Mouse (Mus musculus) CH12.LX (cell line): ENCODE results near the gene Ccdc6. TPM values are rescaled to one million over a fixed set of nuclear protein-coding genes. Genes with fewer than 3 reads are reported as not detected.

Experiments
- DNase-seq: peaks from one replicate; pipeline ENCODE4 v3.0.0-alpha.2; 2013; ENCODE audit errors: extremely low read depth
- H3K27ac ChIP-seq: 2 replicates; pipeline ENCODE4 v1.5.1; 2012; ENCODE audit warnings: low read depth, mild to moderate bottlenecking, control low read depth, moderate library complexity; ENCODE audit not compliant: insufficient read depth
- H3K27me3 ChIP-seq: replicated peaks from 2 replicates; pipeline ENCODE3; 2012; ENCODE audit warnings: inconsistent platforms
- H3K36me3 ChIP-seq, 2 experiments: replicated peaks in 1 of 2; 2 replicates each; pipeline versions ENCODE3 to v1.6.1; 2012; ENCODE audit warnings: inconsistent platforms in 1 of 2, low read length in 1 of 2, mild to moderate bottlenecking in 1 of 2, mixed read lengths in 1 of 2, moderate library complexity in 1 of 2; ENCODE audit not compliant: control insufficient read depth in 1 of 2, insufficient read depth in 1 of 2
- H3K4me1 ChIP-seq, 2 experiments: 2 replicates each; pipeline ENCODE4 v1.6.1; 2012; ENCODE audit warnings: inconsistent platforms in 1 of 2, moderate library complexity in 1 of 2; ENCODE audit not compliant: insufficient read depth in 2 of 2, control insufficient read depth in 1 of 2
- H3K4me2 ChIP-seq: 2 replicates; pipeline ENCODE4 v1.6.1; 2012; ENCODE audit warnings: low read depth, mild to moderate bottlenecking, control low read depth; ENCODE audit not compliant: poor library complexity, insufficient read depth, severe bottlenecking
- H3K4me3 ChIP-seq, 3 experiments: fragments of 150-350 bp in 1 of 3; sonication (generic) in 1 of 3; replicated peaks in 1 of 3; 2 replicates each; pipeline versions ENCODE3 to v1.5.1; 2011 to 2012; ENCODE audit warnings: low read depth in 2 of 3, low read length in 2 of 3, mild to moderate bottlenecking in 2 of 3, moderate library complexity in 2 of 3, control low read depth in 1 of 3, improper control_type of control experiment in 1 of 3, inconsistent platforms in 1 of 3, mixed read lengths in 1 of 3; ENCODE audit not compliant: poor library complexity in 1 of 3
- H3K79me2 ChIP-seq: replicated peaks from 2 replicates; pipeline ENCODE4 v1.6.1; 2012; ENCODE audit warnings: mild to moderate bottlenecking, moderate library complexity; ENCODE audit not compliant: control insufficient read depth, poor library complexity, insufficient read depth, severe bottlenecking; ENCODE audit errors: extremely low read depth
- H3K9ac ChIP-seq: 2 replicates; pipeline ENCODE4 v1.6.1; 2012; ENCODE audit warnings: low read depth, mild to moderate bottlenecking, control low read depth, moderate library complexity; ENCODE audit not compliant: insufficient read depth
- H3K9me3 ChIP-seq: replicated peaks from 2 replicates; pipeline ENCODE3; 2012; ENCODE audit warnings: low read length, inconsistent platforms, mixed read lengths
- BHLHE40 ChIP-seq: IDR thresholded peaks from 2 replicates; pipeline ENCODE4 v1.6.1; 2011; ENCODE audit warnings: mild to moderate bottlenecking, low read depth, low read length, improper control_type of control experiment
- CHD1 ChIP-seq: IDR thresholded peaks from 2 replicates; pipeline ENCODE4 v1.6.1; 2012; ENCODE audit warnings: low read depth, low read length, improper control_type of control experiment, inconsistent platforms
- CTCF ChIP-seq, 2 experiments: IDR thresholded peaks in 1 of 2; conservative IDR thresholded peaks in 1 of 2; 2 replicates each; pipeline ENCODE4 v1.5.1; 2011 to 2012; ENCODE audit warnings: low read depth in 2 of 2, low read length in 2 of 2, improper control_type of control experiment in 1 of 2, inconsistent platforms in 1 of 2, mild to moderate bottlenecking in 1 of 2, moderate library complexity in 1 of 2
- E2F4 ChIP-seq: IDR thresholded peaks from 2 replicates; pipeline ENCODE4 v1.6.1; 2011; ENCODE audit warnings: low read depth, low read length, improper control_type of control experiment; ENCODE audit not compliant: insufficient replicate concordance
- ELF1 ChIP-seq: IDR thresholded peaks from 2 replicates; pipeline ENCODE4 v1.6.1; 2014; ENCODE audit warnings: low read depth, mild to moderate bottlenecking, inconsistent platforms, low read length, improper control_type of control experiment
- EP300 ChIP-seq: IDR thresholded peaks from 2 replicates; pipeline ENCODE4 v1.6.1; 2011; ENCODE audit warnings: low read length, improper control_type of control experiment
- ETS1 ChIP-seq: conservative IDR thresholded peaks from 2 replicates; pipeline ENCODE4 v1.6.1; 2012; ENCODE audit warnings: low read depth, mild to moderate bottlenecking, inconsistent platforms, low read length, improper control_type of control experiment, moderate library complexity
- GABPA ChIP-seq: IDR thresholded peaks from 2 replicates; pipeline ENCODE4 v1.6.1; 2012; ENCODE audit warnings: low read depth, low read length, improper control_type of control experiment, inconsistent platforms; ENCODE audit not compliant: insufficient replicate concordance
- HCFC1 ChIP-seq: IDR thresholded peaks from 2 replicates; pipeline ENCODE4 v1.6.1; 2012; ENCODE audit warnings: low read depth, mild to moderate bottlenecking, inconsistent platforms, low read length, improper control_type of control experiment
- IRF4 ChIP-seq: IDR thresholded peaks from 2 replicates; pipeline ENCODE4 v1.6.1; 2014; ENCODE audit warnings: low read depth, mild to moderate bottlenecking, inconsistent platforms, low read length, improper control_type of control experiment
- JUND ChIP-seq: conservative IDR thresholded peaks from 2 replicates; pipeline ENCODE4 v1.6.1; 2011; ENCODE audit warnings: low read depth, low read length, improper control_type of control experiment
- KAT2A ChIP-seq: IDR thresholded peaks from 2 replicates; pipeline ENCODE4 v1.6.1; 2012; ENCODE audit warnings: low read length, improper control_type of control experiment, inconsistent platforms; ENCODE audit not compliant: insufficient replicate concordance
- MAFK ChIP-seq: IDR thresholded peaks from 2 replicates; pipeline ENCODE4 v1.6.1; 2011; ENCODE audit warnings: low read length, improper control_type of control experiment; ENCODE audit not compliant: insufficient replicate concordance
- MAZ ChIP-seq: IDR thresholded peaks from 2 replicates; pipeline ENCODE4 v1.6.1; 2012; ENCODE audit warnings: low read depth, mild to moderate bottlenecking, inconsistent platforms, low read length, improper control_type of control experiment, moderate library complexity
- MXI1 ChIP-seq: IDR thresholded peaks from 2 replicates; pipeline ENCODE4 v1.6.1; 2011; ENCODE audit warnings: mild to moderate bottlenecking, low read depth, low read length, improper control_type of control experiment
- MYC ChIP-seq: IDR thresholded peaks from 2 replicates; pipeline ENCODE4 v1.6.1; 2011; ENCODE audit warnings: low read depth, mild to moderate bottlenecking, improper control_type of control experiment, low read length
- NRF1 ChIP-seq: IDR thresholded peaks from 2 replicates; pipeline ENCODE4 v1.6.1; 2014; ENCODE audit warnings: low read depth, mild to moderate bottlenecking, inconsistent platforms, low read length, improper control_type of control experiment, moderate library complexity
- POLR2A ChIP-seq: IDR thresholded peaks from 2 replicates; pipeline ENCODE4 v1.6.1; 2011; ENCODE audit warnings: low read depth, mild to moderate bottlenecking, improper control_type of control experiment, low read length
- RAD21 ChIP-seq: IDR thresholded peaks from 2 replicates; pipeline ENCODE4 v1.6.1; 2011; ENCODE audit warnings: low read depth, mild to moderate bottlenecking, low read length, improper control_type of control experiment, moderate library complexity
- RCOR1 ChIP-seq: conservative IDR thresholded peaks from 2 replicates; pipeline ENCODE4 v1.6.1; 2012; ENCODE audit warnings: low read depth, mild to moderate bottlenecking, inconsistent platforms, low read length, improper control_type of control experiment
- SMC3 ChIP-seq: IDR thresholded peaks from 2 replicates; pipeline ENCODE4 v1.6.1; 2011; ENCODE audit warnings: low read depth, low read length, improper control_type of control experiment
- UBTF ChIP-seq: IDR thresholded peaks from 2 replicates; pipeline ENCODE4 v1.6.1; 2012; ENCODE audit warnings: low read depth, mild to moderate bottlenecking, inconsistent platforms, low read length, improper control_type of control experiment, moderate library complexity
- ZKSCAN1 ChIP-seq: IDR thresholded peaks from 2 replicates; pipeline ENCODE4 v1.6.1; 2012; ENCODE audit warnings: low read depth, inconsistent platforms, low read length, improper control_type of control experiment, borderline replicate concordance
- dilution Hi-C: fragments of 300-500 bp; cut with MboI; formaldehyde crosslinking; loops from 2 replicates; pipeline ENCODE4 v1.14.3; 2020; ENCODE audit warnings: low sequenced_read_pairs; ENCODE audit not compliant: extremely low pct_unique_long_range_greater_than_20kb, extremely low pct_ligation_motif_present
- in situ Hi-C: fragments of 300-500 bp; cut with MboI; formaldehyde crosslinking; loops from 3 replicates; pipeline ENCODE4 v1.14.3; 2019; ENCODE audit warnings: low sequenced_read_pairs, low pct_ligation_motif_present, low pct_unique_long_range_greater_than_20kb, mixed read lengths
- polyA plus RNA-seq: library from polyadenylated mRNA; unstranded; fragments of >175 nt; gene quantifications from 2 replicates; pipeline ENCODE4 v1.2.1, GENCODE M21; 2012; ENCODE audit warnings: low read depth; ENCODE audit not compliant: insufficient read length
- total RNA-seq, 2 experiments: library from RNA; depleted of rRNA; stranded (reverse); fragments of 300-350 nt in 1 of 2; fragments of >200 nt in 1 of 2; gene quantifications; 2 replicates each; pipeline ENCODE4 v1.2.3; 2012 to 2014

The Ccdc6 gene
- total and polyA plus RNA-seq, 3 experiments = 19.7 to 36.7 (median 33.5) TPM

GRCm38 (mm10) chr10:70119851-70120370, 23.0 kb downstream of the Ccdc6 start (continued):
- TF ChIP-seq NRF1 = 0 out of 2 replicates have a peak, but pooled peaks have one; percentile 21

DNA sequence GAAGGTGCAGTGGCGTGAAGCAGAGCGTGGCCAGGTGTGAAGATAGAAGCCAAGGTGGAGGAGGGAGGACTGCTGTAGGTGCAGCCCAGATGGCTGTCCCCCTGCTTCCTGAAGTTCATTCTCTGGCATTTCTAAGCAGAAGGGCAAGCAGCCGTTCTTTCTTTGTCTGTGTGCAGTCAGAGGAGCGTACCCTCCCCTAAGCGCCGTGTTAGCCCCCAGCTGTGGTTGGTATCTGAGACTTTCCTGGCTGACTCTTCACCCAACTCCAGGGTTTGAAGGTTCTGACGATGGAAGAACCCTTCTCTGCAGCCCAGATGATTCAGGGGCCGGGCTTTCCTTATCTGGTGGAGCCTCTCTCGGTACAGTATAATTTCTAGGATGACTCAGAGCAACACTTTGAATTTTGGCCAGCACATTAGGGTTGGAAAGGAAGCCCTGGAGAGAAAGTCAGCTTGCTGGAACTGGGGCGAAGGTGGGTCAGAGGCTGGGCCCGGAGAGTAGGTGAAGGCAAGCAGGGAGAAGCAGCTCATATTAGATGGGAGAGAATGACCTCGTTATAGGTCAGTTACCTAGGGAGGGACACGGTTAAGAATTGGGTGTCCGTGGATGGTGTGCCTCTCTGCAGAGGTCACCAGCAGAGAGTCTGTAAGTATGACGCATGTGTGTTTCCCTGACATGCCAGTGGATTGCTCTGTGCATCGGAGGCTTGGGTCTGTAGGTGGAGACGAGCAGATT, 23.9 kb downstream of the Ccdc6 start:
- dilution Hi-C loops = no loop called here
- DNase-seq = peak; percentile 27
- no peak for TF ChIP-seq RAD21
- TF ChIP-seq MAFK = no peak
- no peak for TF ChIP-seq POLR2A
- TF ChIP-seq IRF4 = no peak
- no peak for TF ChIP-seq CHD1
- no peak for TF ChIP-seq RCOR1
- TF ChIP-seq ELF1 = 0 out of 2 replicates have a peak, but pooled peaks have one; percentile 30
- no peak for TF ChIP-seq SMC3
- TF ChIP-seq MAZ = no peak
- no peak for TF ChIP-seq MXI1
- TF ChIP-seq KAT2A = no peak
- no peak for TF ChIP-seq NRF1
- peak; percentile 18; the same call in 1 of the 2 replicates for TF ChIP-seq ETS1
- no peak for TF ChIP-seq JUND
- TF ChIP-seq UBTF = no peak
- Histone ChIP-seq H3K9me3 (peaks cover 7% of the 10 kb centered on the region), H3K27ac (peak overlapping the region; percentile 96), H3K4me2 (peak overlapping the region; percentile 77), H3K36me3 (peaks cover 0 to 33% of the 10 kb centered on the region in 2 experiments), H3K4me3 (peak overlapping the region in 2 of 3 experiments; percentile 19 to 43), H3K9ac (peak overlapping the region; percentile 41), H3K27me3 (no peaks in the 10 kb centered on the region), H3K4me1 (peaks cover 40 to 74% of the 10 kb centered on the region in 2 experiments), H3K79me2 (peaks cover 67% of the 10 kb centered on the region)
- in situ Hi-C loops = no loop called here

GRCm38 (mm10) chr10:70121406-70121695, 24.4 kb downstream of the Ccdc6 start:
- Histone ChIP-seq H3K9ac (no peak overlapping the region; the same call in 1 of the 2 replicates), H3K27me3 (no peaks in the 10 kb centered on the region), H3K36me3 (peaks cover 0 to 36% of the 10 kb centered on the region in 2 experiments), H3K9me3 (peaks cover 5% of the 10 kb centered on the region), H3K27ac (peak overlapping the region; percentile 96), H3K4me2 (peak overlapping the region; percentile 77; the same call in 1 of the 2 replicates), H3K4me1 (peaks cover 35 to 74% of the 10 kb centered on the region in 2 experiments), H3K79me2 (peaks cover 64% of the 10 kb centered on the region), H3K4me3 (peak overlapping the region in 1 of 3 experiments; percentile 25)
- TF ChIP-seq KAT2A (no peak), MYC (no peak), BHLHE40 (no peak), GABPA (no peak), HCFC1 (no peak), EP300 (no peak), CTCF (conservative IDR thresholded peaks at IDR 0.05 in 1 of 2, IDR thresholded peaks at IDR 0.05 in 1 of 2; ENCODE audit: low read depth in 2 of 2, low read length in 2 of 2) (no peak), ELF1 (no peak), RCOR1 (no peak), E2F4 (no peak), ZKSCAN1 (no peak), IRF4 (no peak)
- in situ Hi-C loops (no loop called here), dilution Hi-C loops (no loop called here)
- DNase-seq = no peak
